Mouse (Mus musculus): ENCODE results near the gene Lpin2. TPM values are rescaled to one million over a fixed set of nuclear protein-coding genes. Genes with fewer than 3 reads are reported as not detected.

The Lpin2 gene
- total and polyA plus RNA-seq, 2 experiments from 2014 or later = 8.5 to 22.2 TPM

- H3K4me1 ChIP-seq (ENCODE audit: control insufficient read depth, insufficient read depth) = no peaks in the 10 kb centered on the region; the same call in 1 of the 2 replicates
- H3K27me3 ChIP-seq (ENCODE audit: control insufficient read depth, insufficient read depth, low read length) = no peaks in the 10 kb centered on the region
- TF ChIP-seq CTCF (IDR thresholded peaks at IDR 0.05; ENCODE audit: low read depth) = no peak
- TF ChIP-seq EP300 (IDR thresholded peaks at IDR 0.05; ENCODE audit: low read depth) = no peak
- peaks cover 24% of the 10 kb centered on the region for H3K36me3 ChIP-seq (replicated peaks; ENCODE audit: control insufficient read depth, insufficient read depth, low read length)
- H3K9ac ChIP-seq (replicated peaks; ENCODE audit: low read depth, low read length) = no peak overlapping the region
- H3K27ac ChIP-seq (ENCODE audit: low read depth) = no peak overlapping the region
- no peak overlapping the region for H3K4me3 ChIP-seq (ENCODE audit: low read depth, low read length)
- ATAC-seq (ENCODE audit: insufficient read depth, low read depth) (no peak), DNase-seq (ENCODE audit: low spot score) (no peak)
- H3K9me3 ChIP-seq (replicated peaks; ENCODE audit: control insufficient read depth, low read length) = no peaks in the 10 kb centered on the region
- H3K4me2 ChIP-seq (ENCODE audit: low read depth, low read length) = no peak overlapping the region
- WGBS = 90% methylated on average over 2 of the region's 2 CpGs
Observed at GRCm38 (mm10) chr17:71231998-71232397, 49.6 kb downstream of the Lpin2 start.

GRCm38 (mm10) chr17:71233210-71233609 is 50.9 kb downstream of the Lpin2 start:
- Histone ChIP-seq H3K27ac (ENCODE audit: low read depth) (no peak overlapping the region), H3K27me3 (ENCODE audit: control insufficient read depth, insufficient read depth, low read length) (no peaks in the 10 kb centered on the region), H3K36me3 (replicated peaks; ENCODE audit: control insufficient read depth, insufficient read depth, low read length) (peaks cover 35% of the 10 kb centered on the region), H3K9ac (replicated peaks; ENCODE audit: low read depth, low read length) (no peak overlapping the region), H3K9me3 (replicated peaks; ENCODE audit: control insufficient read depth, low read length) (no peaks in the 10 kb centered on the region), H3K4me1 (ENCODE audit: control insufficient read depth, insufficient read depth) (no peaks in the 10 kb centered on the region; the same call in 1 of the 2 replicates), H3K4me2 (ENCODE audit: low read depth, low read length) (no peak overlapping the region), H3K4me3 (ENCODE audit: low read depth, low read length) (no peak overlapping the region)
- WGBS = 84% methylated on average over 4 of the region's 4 CpGs
- ATAC-seq (ENCODE audit: insufficient read depth, low read depth) (no peak), DNase-seq (ENCODE audit: low spot score) (no peak)
- TF ChIP-seq EP300 (IDR thresholded peaks at IDR 0.05; ENCODE audit: low read depth) = no peak
- no peak for TF ChIP-seq CTCF (IDR thresholded peaks at IDR 0.05; ENCODE audit: low read depth)

- Histone ChIP-seq H3K4me3 (ENCODE audit: low read depth, low read length) (no peak overlapping the region), H3K9me3 (replicated peaks; ENCODE audit: control insufficient read depth, low read length) (no peaks in the 10 kb centered on the region), H3K27ac (ENCODE audit: low read depth) (no peak overlapping the region), H3K4me1 (ENCODE audit: control insufficient read depth, insufficient read depth) (no peaks in the 10 kb centered on the region; the same call in 1 of the 2 replicates), H3K36me3 (replicated peaks; ENCODE audit: control insufficient read depth, insufficient read depth, low read length) (peaks cover 40% of the 10 kb centered on the region), H3K27me3 (ENCODE audit: control insufficient read depth, insufficient read depth, low read length) (no peaks in the 10 kb centered on the region), H3K4me2 (ENCODE audit: low read depth, low read length) (no peak overlapping the region), H3K9ac (replicated peaks; ENCODE audit: low read depth, low read length) (no peak overlapping the region)
- no peak for DNase-seq (ENCODE audit: low spot score)
- WGBS = 72% methylated on average over 12 of the region's 12 CpGs
- no peak for ATAC-seq (ENCODE audit: insufficient read depth, low read depth)
- TF ChIP-seq EP300 (IDR thresholded peaks at IDR 0.05; ENCODE audit: low read depth) = no peak
- no peak for TF ChIP-seq CTCF (IDR thresholded peaks at IDR 0.05; ENCODE audit: low read depth)
Observed at GRCm38 (mm10) chr17:71234041-71234594, 51.8 kb downstream of the Lpin2 start.

GRCm38 (mm10) chr17:71235229-71235958 is 53.0 kb downstream of the Lpin2 start:
- Histone ChIP-seq H3K27me3 (ENCODE audit: control insufficient read depth, insufficient read depth, low read length) (no peaks in the 10 kb centered on the region), H3K9ac (replicated peaks; ENCODE audit: low read depth, low read length) (no peak overlapping the region), H3K4me1 (ENCODE audit: control insufficient read depth, insufficient read depth) (no peaks in the 10 kb centered on the region; the same call in 1 of the 2 replicates), H3K36me3 (replicated peaks; ENCODE audit: control insufficient read depth, insufficient read depth, low read length) (peaks cover 38% of the 10 kb centered on the region), H3K27ac (ENCODE audit: low read depth) (no peak overlapping the region), H3K4me3 (ENCODE audit: low read depth, low read length) (no peak overlapping the region), H3K4me2 (ENCODE audit: low read depth, low read length) (no peak overlapping the region), H3K9me3 (replicated peaks; ENCODE audit: control insufficient read depth, low read length) (no peaks in the 10 kb centered on the region)
- ATAC-seq (ENCODE audit: insufficient read depth, low read depth) = no peak
- WGBS = 79% methylated on average over 12 of the region's 12 CpGs
- DNase-seq (ENCODE audit: low spot score) = no peak
- no peak for TF ChIP-seq EP300 (IDR thresholded peaks at IDR 0.05; ENCODE audit: low read depth)
- no peak for TF ChIP-seq CTCF (IDR thresholded peaks at IDR 0.05; ENCODE audit: low read depth)

- peaks cover 60% of the 10 kb centered on the region for H3K36me3 ChIP-seq (replicated peaks; ENCODE audit: control insufficient read depth, insufficient read depth, low read length)
- no peak for ATAC-seq (ENCODE audit: insufficient read depth, low read depth)
Observed at GRCm38 (mm10) chr17:71238494-71238893, 56.1 kb downstream of the Lpin2 start.

More at GRCm38 (mm10) chr17:71238494-71238893, 56.1 kb downstream of the Lpin2 start:
- Histone ChIP-seq H3K4me3 (ENCODE audit: low read depth, low read length) (no peak overlapping the region), H3K27me3 (ENCODE audit: control insufficient read depth, insufficient read depth, low read length) (no peaks in the 10 kb centered on the region), H3K4me2 (ENCODE audit: low read depth, low read length) (no peak overlapping the region), H3K4me1 (ENCODE audit: control insufficient read depth, insufficient read depth) (no peaks in the 10 kb centered on the region; the same call in 1 of the 2 replicates), H3K27ac (ENCODE audit: low read depth) (no peak overlapping the region), H3K9ac (replicated peaks; ENCODE audit: low read depth, low read length) (no peak overlapping the region), H3K9me3 (replicated peaks; ENCODE audit: control insufficient read depth, low read length) (no peaks in the 10 kb centered on the region)
- no peak for TF ChIP-seq CTCF (IDR thresholded peaks at IDR 0.05; ENCODE audit: low read depth)
- no peak for TF ChIP-seq EP300 (IDR thresholded peaks at IDR 0.05; ENCODE audit: low read depth)
- no peak for DNase-seq (ENCODE audit: low spot score)
- WGBS = 93% methylated on average over 7 of the region's 7 CpGs

Measured in heart, postnatal 0 days (tissue).